Mouse (Mus musculus) right cerebral cortex, postnatal 14 days (tissue): Measurements from ENCODE around the gene Arid1b.

Experiments used
- DNase-seq: peaks from one replicate; pipeline ENCODE4 v3.0.0; 2022

The Arid1b gene

DNA sequence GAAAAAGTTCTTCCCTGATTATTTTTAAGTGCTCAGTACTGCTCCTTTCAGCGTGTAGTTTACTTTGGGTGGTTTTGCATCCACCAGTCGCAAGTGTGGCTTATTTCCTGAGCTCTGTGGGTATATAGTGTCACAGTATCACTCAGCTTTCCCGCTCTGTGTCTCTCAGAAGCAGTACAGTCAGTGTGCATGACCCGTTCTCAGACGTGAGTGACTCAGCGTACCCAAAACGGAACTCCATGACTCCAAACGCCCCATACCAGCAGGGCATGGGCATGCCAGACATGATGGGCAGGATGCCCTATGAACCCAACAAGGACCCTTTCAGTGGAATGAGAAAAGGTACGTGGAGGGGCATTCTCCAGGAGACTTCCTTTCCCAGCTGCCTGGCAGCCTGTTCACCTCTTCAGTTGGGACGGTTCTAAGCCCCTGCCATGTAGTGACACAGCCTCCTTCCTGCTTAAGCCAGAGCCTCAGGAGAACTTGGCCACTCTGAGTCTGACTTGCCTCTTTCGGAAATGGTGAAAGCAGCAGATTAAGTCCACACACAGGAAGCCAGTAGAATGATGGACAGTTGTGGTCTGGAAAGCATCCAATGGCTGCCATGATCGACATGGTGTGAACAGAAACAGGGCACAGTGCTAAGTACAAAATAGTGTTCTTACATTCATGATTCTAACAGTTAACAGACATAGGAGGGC is 333.5 kb downstream of the Arid1b start:
- no peak for DNase-seq

- no peak for DNase-seq
Measured at GRCm38 (mm10) chr17:5329478-5329877, 335.3 kb downstream of the Arid1b start.

DNA sequence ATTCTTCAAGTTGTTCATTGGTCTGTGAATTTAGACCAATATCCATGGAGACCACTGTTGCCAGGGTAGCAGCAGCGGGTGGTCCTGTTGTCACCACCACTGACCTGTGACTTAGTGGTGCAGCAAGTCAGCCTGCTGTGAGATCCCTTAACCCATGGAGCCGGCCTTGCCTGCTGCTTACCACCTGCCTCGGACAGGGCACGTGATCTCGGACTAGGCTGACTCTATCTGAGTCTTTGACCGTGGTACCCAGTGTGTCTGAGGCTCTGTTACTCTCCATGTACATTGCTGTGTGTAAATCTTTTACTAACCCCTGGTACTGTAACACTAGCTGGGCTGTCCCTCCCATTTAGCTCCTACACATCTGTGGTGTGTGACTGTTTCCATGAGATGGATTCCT is 335.9 kb downstream of the Arid1b start:
- no peak for DNase-seq

DNA sequence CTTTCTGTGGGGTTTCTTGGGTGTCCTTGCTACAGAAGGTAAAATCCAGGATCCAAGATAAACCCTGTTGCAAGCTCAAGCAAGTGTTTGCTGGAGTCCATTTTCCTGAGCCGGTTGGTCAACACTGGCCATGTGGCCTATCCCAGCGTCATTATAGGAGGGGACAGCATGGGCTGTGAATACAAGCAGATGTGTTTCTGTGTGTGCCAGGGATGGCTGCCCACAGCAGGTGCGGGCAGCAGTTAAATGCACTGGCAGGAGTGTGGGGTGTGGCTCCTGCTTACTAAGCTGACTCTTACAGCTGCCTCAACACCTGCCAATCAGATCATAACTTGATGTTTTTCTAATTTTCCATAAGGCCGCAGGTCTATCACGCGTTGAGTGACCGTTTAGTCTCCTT is 336.5 kb downstream of the Arid1b start:
- no peak for DNase-seq

DNA sequence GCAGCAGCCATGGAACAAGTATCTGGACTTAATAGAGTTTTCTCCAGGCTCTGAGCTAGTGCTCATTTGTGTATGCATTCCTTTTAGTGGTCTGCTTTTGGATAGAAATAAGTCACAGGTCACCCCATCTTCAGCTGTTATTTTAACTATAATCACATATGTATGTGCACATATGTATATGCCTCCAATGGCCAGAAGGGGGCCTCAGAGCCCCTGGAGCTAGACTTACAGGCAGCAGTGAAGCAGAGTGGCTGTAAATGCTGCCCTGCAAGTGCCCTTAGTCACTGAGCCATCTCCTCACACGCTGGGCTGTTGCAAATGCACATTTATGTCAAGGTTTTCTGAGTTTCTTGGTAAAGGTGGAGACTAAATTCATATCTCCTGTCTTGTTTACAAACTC is 337.3 kb downstream of the Arid1b start:
- no peak for DNase-seq

- no peak for DNase-seq
Measured at GRCm38 (mm10) chr17:5334567-5334966, 340.4 kb downstream of the Arid1b start.

DNA sequence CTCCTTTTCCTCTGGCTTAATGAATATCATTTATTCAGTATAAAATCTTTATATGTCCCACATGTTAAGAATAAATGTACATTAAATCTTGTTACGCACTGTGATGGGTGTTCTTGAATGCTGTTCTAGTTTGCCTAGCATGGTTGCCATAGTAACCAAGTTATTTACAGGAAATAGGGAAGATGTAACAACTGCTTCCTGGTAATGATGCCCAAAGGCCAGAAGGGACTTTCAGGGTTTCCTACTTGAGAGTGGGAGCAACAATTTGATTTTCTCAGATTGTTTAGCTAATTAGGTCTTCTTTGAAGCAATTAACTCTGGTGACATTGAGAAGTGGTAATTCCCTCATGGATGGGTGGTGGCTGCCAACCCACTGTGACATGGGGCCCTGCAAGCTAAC is 350.3 kb downstream of the Arid1b start:
- DNase-seq = no peak

GRCm38 (mm10) chr17:5345810-5346209 is 351.7 kb downstream of the Arid1b start:
- DNase-seq = no peak

GRCm38 (mm10) chr17:5352901-5353300 is 358.8 kb downstream of the Arid1b start:
- DNase-seq = peak; percentile 51

- no peak for DNase-seq
Measured at GRCm38 (mm10) chr17:5360759-5361158, 366.6 kb downstream of the Arid1b start.

DNA sequence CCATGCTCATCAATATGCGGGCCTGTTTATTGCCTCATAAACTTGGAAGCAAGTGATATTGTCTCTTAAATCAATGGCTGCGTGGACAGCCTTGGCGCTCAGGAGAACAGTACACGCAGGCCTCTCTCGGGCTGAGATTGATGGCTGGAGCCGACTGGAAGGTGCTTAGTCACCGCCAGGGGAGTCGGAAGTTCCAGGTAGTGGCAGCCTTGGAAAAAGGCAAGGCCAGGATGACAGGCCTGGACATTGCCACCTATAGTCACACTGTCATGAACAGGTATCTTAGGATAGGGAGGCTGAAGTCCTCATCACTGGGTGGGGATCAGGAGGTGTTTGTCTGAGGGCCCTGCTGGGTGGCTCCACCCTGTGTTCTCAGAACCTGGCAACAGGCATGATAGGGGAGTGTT is 371.9 kb downstream of the Arid1b start:
- no peak for DNase-seq

- DNase-seq = no peak
Measured at GRCm38 (mm10) chr17:5371032-5371431, 376.9 kb downstream of the Arid1b start.

GRCm38 (mm10) chr17:5371521-5371920 is 377.4 kb downstream of the Arid1b start:
- no peak for DNase-seq

DNA sequence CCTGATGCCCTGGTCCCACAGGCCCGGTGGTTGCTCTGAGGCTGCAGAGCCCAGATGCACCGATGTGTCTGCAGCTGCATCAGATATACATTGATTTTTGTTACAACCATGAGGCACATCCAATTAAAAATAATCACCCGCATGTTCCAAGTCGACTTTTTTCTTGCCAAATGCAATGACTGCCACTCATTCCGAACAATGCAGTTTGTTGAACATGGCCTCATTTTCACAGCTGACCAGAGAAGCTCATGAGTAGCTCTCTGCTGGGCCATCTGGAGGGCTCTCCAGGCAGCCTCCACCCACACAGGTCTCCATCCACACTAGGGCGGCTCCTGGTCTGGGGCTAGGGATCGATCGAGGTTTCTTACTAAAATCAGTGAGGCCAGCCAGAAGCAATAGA is 378.8 kb downstream of the Arid1b start:
- no peak for DNase-seq

DNA sequence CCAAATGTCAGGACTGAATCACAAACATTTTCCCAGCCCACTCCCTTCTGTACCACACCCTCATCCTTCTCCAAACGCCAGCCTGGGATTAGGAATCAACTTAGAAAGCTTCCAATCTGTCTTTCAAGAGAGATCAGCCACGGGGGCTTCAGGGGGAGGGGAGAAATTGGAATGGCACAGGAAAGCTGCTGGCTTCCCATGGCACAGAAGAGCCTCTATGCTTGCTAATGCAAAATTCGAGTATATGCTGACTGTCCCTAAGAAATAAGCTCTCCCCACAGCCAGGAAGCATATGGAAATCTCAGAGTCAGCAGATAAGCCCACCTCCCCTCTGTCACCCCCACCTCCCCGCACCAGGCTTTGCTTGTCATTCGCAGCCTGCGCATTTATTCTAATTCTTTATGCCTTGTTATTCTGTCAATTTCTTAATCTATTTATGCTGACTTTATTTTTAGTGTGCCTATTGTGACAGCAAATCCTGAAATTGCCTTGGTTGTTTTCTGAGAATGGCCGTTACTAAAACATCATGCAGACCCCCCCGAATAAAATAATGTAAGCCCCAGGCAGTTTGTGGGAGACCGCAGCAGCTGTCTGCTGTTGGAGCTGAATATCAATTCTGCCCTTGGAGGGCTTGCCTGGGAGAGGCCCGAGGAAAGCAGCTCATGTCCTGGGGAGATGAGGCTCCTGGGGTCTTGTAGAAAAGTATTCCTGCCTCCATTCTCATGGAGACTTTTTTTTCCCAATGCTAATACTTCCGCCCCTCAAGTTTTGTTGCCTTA is 383.2 kb downstream of the Arid1b start:
- DNase-seq = no peak

GRCm38 (mm10) chr17:5377930-5378310 is 383.8 kb downstream of the Arid1b start:
- DNase-seq = no peak

GRCm38 (mm10) chr17:5385694-5386093 is 391.6 kb downstream of the Arid1b start:
- DNase-seq = no peak

GRCm38 (mm10) chr17:5386885-5387545 is 392.9 kb downstream of the Arid1b start:
- no peak for DNase-seq

DNA sequence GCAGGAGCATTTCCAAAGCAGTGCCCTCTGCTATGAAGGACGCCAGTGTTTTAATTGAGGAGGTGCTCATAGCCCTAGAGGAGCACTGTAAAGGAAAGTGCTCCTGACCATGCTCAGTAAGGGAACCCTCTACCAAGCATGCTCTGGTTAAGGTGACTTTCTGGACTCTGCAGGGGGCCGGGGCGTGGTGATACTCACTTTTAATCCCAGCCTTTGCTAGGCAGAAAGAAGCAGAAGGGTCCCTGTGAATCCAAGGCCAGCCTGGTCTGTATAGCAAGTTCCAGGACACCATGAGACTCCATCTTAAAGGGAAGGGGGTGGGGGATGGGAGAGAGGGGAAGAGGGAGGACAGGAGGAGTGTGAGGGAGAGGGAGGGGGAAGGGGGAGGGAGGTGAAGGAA is 394.2 kb downstream of the Arid1b start:
- DNase-seq = no peak

- DNase-seq = no peak
Measured at GRCm38 (mm10) chr17:5390682-5391081, 396.6 kb downstream of the Arid1b start.

DNA sequence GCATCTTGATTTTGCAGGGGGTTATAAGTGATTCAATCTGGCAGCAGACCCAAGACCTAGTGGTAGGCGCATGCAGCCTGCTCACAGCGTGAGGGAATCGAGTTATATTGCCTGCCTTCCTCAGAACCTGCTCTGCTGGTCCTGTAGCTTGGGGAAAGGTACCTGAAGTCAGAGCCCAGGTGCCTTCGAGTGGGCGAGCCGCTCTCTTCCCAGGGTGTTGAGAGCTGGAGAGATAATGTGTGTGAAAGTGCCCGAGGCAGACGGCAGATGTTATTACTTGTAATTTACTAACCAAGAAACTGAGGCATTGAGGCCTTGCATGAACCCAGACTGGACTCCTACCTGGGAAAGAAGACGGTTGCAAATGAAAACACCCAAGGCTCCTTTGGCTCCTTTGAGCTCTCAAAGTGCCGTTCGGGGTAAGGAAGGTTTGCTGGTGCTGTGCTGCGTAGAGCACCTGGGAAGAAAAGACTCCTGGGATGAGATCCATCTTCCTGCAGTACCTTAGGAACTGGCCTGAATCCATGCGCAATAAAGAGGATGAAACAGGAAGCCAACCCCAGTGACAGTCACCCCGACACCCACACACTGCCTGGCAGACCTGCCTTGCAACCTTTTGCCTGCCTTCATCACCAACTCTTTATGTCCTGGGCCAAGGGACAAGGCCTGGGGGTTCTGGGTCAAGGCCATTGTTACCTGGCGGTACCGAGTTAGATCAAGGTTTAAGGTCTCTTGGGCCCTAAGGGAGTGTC is 401.5 kb downstream of the Arid1b start:
- DNase-seq = no peak

- peak; percentile 46 for DNase-seq
Measured at GRCm38 (mm10) chr17:5396213-5396612, 402.1 kb downstream of the Arid1b start.
